Mouse (Mus musculus): ENCODE data around the gene Cd9.

- no peak for TF ChIP-seq POLR2A (IDR thresholded peaks at IDR 0.05; ENCODE audit: control insufficient read depth, low read depth, low read length)
- TF ChIP-seq CTCF (IDR thresholded peaks at IDR 0.05; ENCODE audit: control insufficient read depth, insufficient read depth, insufficient replicate concordance, low read depth, low read length), result no peak
These were observed 46.2 kb upstream of the Cd9 start for GRCm38 (mm10) chr6:125540826-125541225.

All from testis, adult 2 months (tissue).